ENCODE assay signal across 20 mouse cellular contexts in the genomic region with DNA sequence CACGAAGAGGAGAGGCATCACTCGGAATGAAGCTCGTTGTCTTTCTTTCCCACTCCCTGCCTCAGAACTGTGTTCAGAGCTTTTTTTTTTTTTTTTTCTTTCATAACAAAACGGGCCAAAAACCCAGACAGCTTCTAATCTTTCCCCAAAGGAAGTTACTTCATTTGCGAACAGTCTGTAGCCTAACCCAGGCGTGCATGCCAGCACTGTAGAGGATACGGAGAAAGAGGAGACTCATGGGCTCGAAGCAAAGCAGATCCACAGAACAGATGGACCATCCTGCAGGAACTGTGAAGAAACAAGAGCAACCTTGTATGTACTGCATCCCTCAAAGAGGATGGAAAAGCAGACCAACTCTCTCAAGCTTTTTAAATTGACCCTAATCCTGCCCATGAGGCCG. TPM values are rescaled to one million over a fixed set of nuclear protein-coding genes. Genes with fewer than 3 reads are reported as not detected.
DNase-seq lines count a peak whose midpoint lies in the region; ATAC-seq lines count a peak whose summit lies in the region.
"Had no signal": no experiment of that assay in that cellular context is flagged by ENCODE, and none has a peak within 500 bp of the region (broad histone marks: within the 10 kb centered on the region; RNA-seq: fewer than 3 reads in every experiment).

No protein-coding gene starts in this region.

- no peaks in the 10 kb centered on the region for H3K9me3 ChIP-seq in heart, embryonic 12.5 days (replicated peaks)
- H3K9me3 ChIP-seq: embryonic facial prominence, embryonic 10.5 days; forebrain, embryonic 13.5 days; heart, embryonic 13.5 days; hindbrain, embryonic 15.5 days had no signal

- H3K27ac ChIP-seq in heart, embryonic 12.5 days (ENCODE audit: poor library complexity, severe bottlenecking), result no peak overlapping the region
- H3K27ac ChIP-seq: embryonic facial prominence, embryonic 10.5 days; forebrain, embryonic 13.5 days; heart, adult 2 months; heart, embryonic 13.5 days; hindbrain, embryonic 15.5 days had no signal

- 61% methylated on average over 9 of the region's 9 CpGs for WGBS in heart, embryonic 12.5 days

- no peak for ATAC-seq in heart, embryonic 12.5 days (ENCODE audit: insufficient number of reproducible peaks, low FRiP score)
- ATAC-seq: CD4-positive, CD25-positive, alpha-beta regulatory T cell, adult 4 months; forebrain, embryonic 13.5 days had no signal

- peak; percentile 3 to 6 for DNase-seq in cerebellum, postnatal 10 days
- no peak for DNase-seq in cerebellum, adult 9-11 months
- DNase-seq in heart, postnatal 10 days, result peak; percentile 15 to 25
- peak; percentile 6 for DNase-seq in layer of hippocampus, adult 9-11 months
- DNase-seq in layer of hippocampus, adult 9-10 months (ENCODE audit: low spot score), result no peak
- DNase-seq in right cerebral cortex, postnatal 25 days, result peak; percentile 5
- no peak for DNase-seq in right cerebral cortex, postnatal 36 days (ENCODE audit: low spot score in 2 of 2)
- DNase-seq: adrenal gland, adult 8-10 months; B cell, adult 2 months; cerebellum, adult 11-12 months; cerebellum, adult 9-10 months; gastrocnemius, postnatal 14 days; heart, adult 2 months had no signal

- intact Hi-C loops in heart, postnatal 10 days (cut with DNase I), result no loop called here

- no peaks in the 10 kb centered on the region; the same call in 1 of the 2 replicates for H3K27me3 ChIP-seq in heart, embryonic 12.5 days (replicated peaks)
- H3K27me3 ChIP-seq: forebrain, embryonic 13.5 days; heart, embryonic 13.5 days; hindbrain, embryonic 15.5 days had no signal

- H3K4me1 ChIP-seq in heart, embryonic 12.5 days (replicated peaks), result no peaks in the 10 kb centered on the region
- H3K4me1 ChIP-seq: embryonic facial prominence, embryonic 10.5 days; forebrain, embryonic 13.5 days; heart, embryonic 13.5 days; hindbrain, embryonic 15.5 days had no signal

- no peak overlapping the region for H3K4me2 ChIP-seq in heart, embryonic 12.5 days
- H3K4me2 ChIP-seq: forebrain, embryonic 13.5 days; heart, embryonic 13.5 days; hindbrain, embryonic 15.5 days had no signal

- no peak overlapping the region for H3K9ac ChIP-seq in heart, embryonic 12.5 days
- H3K9ac ChIP-seq: forebrain, embryonic 13.5 days; heart, embryonic 13.5 days; hindbrain, embryonic 15.5 days had no signal

- no peaks in the 10 kb centered on the region for H3K36me3 ChIP-seq in heart, embryonic 12.5 days
- H3K36me3 ChIP-seq: embryonic facial prominence, embryonic 10.5 days; G1E; heart, embryonic 13.5 days; hindbrain, embryonic 15.5 days had no signal

- no peak overlapping the region for H3K4me3 ChIP-seq in heart, embryonic 12.5 days
- H3K4me3 ChIP-seq: embryonic facial prominence, embryonic 10.5 days; forebrain, embryonic 13.5 days; heart, adult 2 months; heart, embryonic 13.5 days; hindbrain, embryonic 15.5 days had no signal

RNA-seq across cellular contexts. Expression of gene Trpc4, which starts 44.3 kb away (rescaled TPM):
- total RNA-seq in heart, postnatal 10 days (2021), result under 1 TPM; 0.25 to 0.38 TPM
- polyA plus RNA-seq in heart, embryonic 12.5 days (2016; fragmentation: Nextera tagmentation; extraction: Ambion mirVana), result 0.18 and 0.26 TPM in 2 replicates
- polyA plus RNA-seq: G1E had no signal

Comparison
In these comparisons a context has a peak if more than half of its experiments do, and no peak if none do; other contexts are left out.
1. DNase-seq: peak in cerebellum, postnatal 10 days (2 of 2), heart, postnatal 10 days (2 of 2), layer of hippocampus, adult 9-11 months (single experiment) and right cerebral cortex, postnatal 25 days (single experiment); none in cerebellum, adult 9-11 months (single experiment), layer of hippocampus, adult 9-10 months (single experiment) and right cerebral cortex, postnatal 36 days (0 of 2).